Mouse (Mus musculus) bone marrow, adult 2 months (tissue): ENCODE measurements at regions not wholly inside any gene's neighbourhood (a gene's known extent, or its start where the extent isn't known, plus 50 kb on each side); places are given as distances from the start of the nearest gene placed in this dataset.

Experiments used
- CTCF ChIP-seq: fragments of 200-500 bp; IDR thresholded peaks from 2 replicates; pipeline ENCODE4 v1.5.1; 2011; ENCODE audit warnings: low read length, control low read depth; ENCODE audit not compliant: control insufficient read depth, insufficient read depth
- POLR2A ChIP-seq: fragments of 200-500 bp; IDR thresholded peaks from 2 replicates; pipeline ENCODE4 v1.6.1; 2011; ENCODE audit warnings: low read depth, mild to moderate bottlenecking, control low read depth, low read length, borderline replicate concordance; ENCODE audit not compliant: control insufficient read depth

DNA sequence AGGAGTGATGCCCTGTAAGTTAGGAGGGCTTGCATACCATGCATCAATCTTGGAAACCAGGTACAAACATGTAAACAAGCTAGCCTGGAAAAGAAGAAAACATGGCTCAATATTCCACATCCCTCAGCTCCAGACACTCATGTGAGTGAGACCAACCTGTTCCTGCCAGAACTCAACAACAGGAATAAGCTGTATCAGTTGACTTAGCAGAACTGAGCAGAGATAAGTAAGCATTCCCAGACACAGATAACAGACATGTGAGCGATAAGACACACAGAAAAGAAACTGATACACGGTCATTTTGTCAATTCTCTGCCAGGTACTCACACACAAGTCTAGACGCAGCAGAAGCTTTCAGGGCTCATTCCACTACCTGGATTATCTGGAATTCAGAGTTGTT, 198.7 kb downstream of the Ibtk start:
- no peak for TF ChIP-seq CTCF
- no peak for TF ChIP-seq POLR2A
